Mouse (Mus musculus): ENCODE data around the gene Phf11c.
"Not testable (repeated sequence)": the region's sequence is repeated elsewhere in the genome, so short reads cannot be mapped to it uniquely, and the experiment has no call there.

The Phf11c gene

DNA sequence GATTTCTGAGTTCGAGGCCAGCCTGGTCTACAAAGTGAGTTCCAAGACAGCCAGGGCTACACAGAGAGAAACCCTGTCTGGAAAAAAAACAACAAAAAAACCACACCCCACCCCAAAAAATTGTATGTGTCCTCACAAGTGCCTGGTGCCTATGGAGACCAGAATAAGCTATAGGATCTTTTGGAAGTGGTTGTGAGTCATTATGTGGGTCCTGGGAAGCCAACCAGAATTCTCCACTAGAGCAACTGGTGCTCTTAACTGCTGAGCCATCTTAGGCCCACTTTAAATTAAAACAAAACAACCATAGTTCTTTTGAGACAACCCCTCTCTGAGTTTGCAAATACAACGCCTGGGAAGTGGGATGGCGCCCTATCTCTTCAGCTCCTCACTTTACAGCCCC, at the start of gene Phf11c:
TSS of gene Phf11c (minus strand) at position 101 of the 400 bp plus-strand sequence.
- no peak for DNase-seq

DNA sequence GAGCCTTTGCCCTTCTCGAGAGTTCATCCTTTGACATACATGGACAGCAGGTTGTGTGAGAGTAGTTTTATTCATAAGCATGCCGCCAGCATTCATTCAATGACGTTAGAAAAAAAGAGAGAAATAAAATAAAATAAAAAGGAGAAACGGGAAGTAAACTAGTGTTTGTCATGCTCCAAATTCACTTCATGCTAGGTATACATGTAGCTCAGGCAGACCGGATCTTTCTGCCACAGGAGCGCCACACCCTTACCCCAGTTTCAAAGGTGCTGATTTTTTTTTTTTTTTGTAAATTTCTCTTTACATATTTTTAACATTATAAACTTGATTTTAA, 46.3 kb upstream of the Phf11c start:
- DNase-seq = no peak

DNA sequence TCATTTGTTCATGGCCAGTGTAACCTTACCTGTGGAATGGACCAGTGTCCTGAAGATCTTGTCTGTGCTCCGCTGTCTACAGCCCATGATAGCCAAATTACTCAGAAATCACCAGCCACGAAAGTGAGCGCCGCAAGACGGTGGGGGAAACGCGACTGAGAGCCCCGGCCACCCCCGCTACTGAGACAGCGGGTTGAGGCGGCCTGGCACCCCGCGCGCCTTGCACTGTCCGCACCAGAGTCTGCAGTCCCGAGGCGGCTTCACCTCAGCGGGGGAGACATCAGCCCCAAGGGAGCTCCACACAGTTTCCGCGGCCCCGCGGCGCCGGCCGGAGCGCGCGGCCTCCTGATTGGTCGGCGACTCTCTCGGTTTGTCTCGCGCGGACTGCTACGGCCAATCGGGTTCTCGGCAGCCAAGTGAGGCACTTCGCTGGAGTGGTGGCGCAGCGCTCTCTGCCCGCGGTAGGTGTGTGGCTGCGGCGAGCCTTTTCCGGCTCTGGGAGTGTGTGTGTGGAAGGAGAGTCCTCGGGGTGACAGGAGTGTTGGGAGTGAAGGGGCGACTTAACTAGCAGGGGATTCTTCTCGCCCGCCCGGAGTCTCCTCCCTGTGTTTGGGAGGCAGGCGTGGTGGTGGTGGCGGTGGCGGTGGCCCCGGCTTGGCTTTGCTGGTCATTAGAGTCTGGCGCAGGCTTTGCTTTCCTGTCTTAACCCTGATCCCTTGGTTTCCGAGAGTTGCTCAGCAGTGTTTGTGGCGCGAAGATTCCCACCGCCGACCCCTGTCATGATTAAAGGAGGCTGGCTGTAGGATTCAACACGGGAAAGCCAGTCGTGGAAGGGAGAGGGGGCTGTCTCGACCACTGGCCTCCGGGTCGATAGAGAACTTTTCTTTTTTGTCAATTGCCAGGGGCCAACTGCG, 45.6 kb upstream of the Phf11c start, which contains the start of the genes Setdb2 and Cab39l:
TSS of gene Setdb2 (minus strand) at position 327 of the 914 bp plus-strand sequence.
TSS of gene Cab39l (plus strand) at position 415 of the 914 bp plus-strand sequence.
- DNase-seq = peak; percentile 95 to 96

DNA sequence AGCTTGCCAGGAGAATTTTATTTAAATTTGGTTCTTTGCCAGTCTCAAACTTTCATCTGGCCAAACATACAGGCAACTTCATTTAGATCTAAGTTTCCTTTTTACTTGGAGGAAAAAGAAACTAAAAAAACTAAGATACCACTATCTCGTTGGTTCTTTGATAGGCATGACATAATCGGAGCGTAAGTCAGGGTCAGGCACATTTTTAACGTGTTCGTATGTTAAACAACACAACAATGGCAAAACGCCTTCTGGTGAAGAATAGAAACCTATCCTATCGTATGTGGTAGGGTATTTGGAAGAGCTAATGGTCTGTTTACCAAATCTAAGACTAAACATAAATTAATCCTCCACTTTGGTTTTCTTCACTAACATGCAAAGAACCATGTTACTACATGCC, 44.9 kb upstream of the Phf11c start:
- DNase-seq = no peak

DNA sequence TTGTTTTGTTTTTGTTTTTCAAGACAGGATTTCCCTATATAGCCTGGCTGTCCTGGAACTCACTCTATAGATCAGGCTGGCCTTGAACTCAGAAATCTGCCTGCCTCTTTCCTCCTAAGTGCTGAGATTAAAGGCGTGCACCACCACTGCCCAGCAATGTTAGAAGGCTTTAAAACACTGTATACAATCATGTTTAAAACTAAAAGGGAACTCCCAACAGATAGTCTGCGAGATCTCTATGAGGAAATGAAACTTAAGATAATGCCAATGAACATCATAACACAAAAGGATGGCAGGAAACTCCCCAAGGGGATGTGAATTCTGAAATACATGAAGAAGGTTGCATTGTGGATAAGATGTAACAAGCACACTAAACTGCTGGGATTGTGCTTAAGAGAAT, 43.3 kb upstream of the Phf11c start:
- DNase-seq = no peak

DNA sequence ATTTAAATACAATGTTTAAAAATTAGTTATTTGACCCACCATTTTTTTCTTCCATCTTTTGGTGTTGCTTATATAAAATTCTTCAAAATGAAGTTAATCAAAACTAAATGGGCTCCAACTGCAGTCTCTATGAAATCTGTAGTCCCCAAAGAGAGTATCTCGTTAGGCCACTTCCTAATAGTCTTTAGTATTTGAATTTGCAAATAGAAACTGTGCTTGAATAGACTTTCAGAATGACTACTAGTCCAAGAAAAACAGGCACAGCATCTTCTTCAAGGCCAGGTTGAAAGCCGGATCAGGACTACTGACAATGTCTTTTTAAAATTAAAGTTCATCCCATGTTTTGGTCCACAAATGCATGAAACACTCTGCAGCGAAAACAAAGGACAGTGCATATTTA, 42.2 kb upstream of the Phf11c start:
- DNase-seq = no peak

DNA sequence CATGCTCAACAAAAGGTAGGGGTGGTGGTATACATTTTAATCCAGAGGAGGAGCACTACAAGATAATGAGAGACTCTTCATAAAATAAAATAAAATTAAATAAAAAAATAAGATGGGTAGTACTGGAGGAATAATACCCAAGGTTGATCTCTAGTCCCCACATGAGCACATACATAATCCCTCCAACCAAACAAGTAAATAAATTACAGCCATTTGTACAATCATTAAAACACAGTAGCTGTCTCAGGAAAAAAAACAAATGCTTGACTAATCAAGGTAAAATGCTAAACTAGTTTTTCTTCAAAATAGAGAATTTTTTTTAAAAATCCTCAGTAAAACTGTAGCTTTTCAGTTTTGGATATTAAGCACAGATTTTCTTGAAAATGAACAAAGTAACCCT, 40.0 kb upstream of the Phf11c start:
- DNase-seq = no peak

DNA sequence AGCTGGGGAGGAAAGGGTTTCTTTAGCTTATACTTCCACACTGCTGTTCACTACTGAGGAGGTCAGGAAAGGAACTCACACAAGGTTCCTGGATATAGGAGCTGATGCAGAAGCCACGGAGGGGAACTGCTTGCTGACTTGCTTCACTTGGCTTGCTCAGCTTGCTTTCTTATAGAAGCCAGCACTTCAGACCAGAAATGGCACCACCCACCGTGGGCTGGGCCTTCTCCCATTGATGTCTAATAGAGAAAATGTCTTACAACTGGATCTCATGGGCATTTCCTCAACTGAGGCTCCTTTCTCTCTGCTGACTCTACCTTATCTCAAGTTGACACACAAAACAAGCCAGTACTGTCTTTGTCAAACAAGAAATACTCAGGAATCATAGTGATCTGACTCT, 38.7 kb upstream of the Phf11c start:
- no peak for DNase-seq

DNA sequence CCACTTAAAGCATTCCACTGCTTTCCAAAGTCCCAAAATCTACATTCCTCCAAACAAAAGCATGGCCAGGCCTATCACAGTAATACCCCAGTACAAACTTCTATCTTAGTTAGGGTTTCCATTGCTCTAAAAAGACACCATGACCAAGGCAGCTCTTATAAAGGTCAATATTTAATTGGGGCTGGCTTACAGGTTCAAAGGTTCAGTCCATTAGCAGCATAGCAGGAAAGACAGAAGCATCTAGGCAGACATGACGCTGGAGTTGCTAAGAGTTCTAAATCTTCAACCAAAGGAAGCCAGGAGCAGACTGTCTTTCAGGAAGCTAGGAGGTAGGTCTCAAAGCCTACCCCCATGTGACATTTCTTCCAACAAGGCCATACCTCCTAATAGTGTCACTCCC, 35.4 kb upstream of the Phf11c start:
- no peak for DNase-seq

DNA sequence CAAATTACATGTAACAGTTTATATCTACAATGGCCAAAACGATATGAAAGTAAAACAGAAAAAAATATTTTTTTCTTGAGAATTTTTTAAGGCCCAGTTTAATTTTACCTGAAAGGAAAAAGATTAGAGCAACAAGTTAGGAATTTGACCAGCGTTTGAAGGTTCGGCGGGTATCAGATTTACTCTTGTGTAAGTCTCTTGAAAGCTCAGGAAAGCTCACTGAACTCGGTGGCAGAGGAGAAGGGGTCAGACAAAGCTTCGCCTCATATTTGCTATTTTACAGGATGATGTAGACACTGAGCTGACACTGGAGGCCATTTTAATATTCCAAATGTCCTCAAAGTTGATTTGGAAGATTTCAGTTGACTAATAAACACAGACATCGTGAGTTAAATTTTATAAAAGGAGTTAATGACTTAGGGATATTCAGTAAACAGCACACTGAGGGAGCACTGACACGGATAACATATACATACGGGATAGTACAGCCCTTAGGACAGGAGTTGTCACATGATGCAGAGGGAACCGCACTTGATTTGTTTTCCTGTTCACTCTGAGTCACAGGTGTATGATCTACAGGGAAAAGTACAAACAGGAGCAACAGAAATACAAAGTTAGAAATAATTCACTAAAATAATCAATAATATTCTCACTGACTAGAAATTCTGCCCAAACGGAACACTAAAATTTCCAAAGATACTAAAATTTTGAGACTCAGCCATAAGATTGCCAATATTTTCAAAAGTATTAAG, 27.9 kb upstream of the Phf11c start:
- no peak for DNase-seq

DNA sequence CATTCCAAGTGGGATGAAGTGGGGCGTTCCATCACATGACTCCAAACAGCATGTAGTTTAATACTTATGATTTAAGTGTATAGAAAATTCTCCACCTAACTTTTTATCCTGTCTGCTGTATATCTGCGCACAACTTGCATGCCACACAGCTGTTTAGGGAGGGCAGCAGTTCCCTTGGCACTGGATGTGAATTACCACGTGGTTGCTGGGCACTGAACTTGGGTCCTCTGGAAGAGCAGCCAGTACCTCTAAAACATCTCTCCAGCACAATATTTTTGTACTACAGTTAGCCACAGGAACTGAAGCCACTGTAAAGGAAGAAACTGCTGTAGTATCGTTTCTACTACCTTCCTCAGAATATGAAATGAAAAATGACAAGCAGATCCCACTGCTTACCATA, 23.0 kb upstream of the Phf11c start:
- DNase-seq = no peak

DNA sequence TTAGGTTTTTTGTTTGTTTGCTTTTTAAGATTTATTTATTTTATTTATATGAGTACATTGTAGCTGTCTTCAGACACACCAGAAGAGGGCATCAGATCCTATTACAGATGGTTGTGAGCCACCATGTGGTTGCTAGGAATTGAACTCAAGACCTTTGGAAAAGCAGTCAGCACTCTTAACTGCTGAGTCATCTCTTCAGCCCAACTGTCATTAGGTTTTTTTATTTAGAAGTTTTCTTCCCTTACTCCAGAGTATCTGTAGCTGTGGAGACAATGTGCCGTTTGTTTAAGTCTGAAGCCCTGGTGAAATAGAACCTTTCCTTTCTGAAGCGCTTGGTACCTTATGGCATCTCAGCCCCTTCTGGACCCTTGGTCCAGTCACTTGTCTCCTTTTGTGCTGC, 19.8 kb upstream of the Phf11c start:
- DNase-seq = not testable (repeated sequence)

DNA sequence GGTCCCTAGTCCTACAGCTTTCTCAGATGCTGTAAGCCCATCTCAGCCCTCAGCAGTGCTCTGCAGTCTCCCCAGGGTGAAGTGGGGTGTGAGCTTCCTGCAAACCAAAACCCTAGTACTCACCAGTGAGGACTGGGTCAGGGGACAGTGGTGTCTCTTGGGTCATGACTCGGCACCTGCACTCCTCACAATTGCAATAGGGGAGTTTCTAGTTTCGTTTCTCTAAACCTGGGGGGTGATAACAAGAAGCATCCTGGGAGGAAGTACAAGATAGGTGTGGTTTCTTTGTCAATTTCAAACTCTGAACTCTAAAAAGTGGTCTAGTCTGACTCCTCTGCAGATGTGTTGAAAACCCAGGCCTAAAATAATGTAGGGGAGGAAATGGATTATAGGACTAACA, 1.8 kb upstream of the Phf11c start:
- DNase-seq = peak; percentile 9 to 20

DNA sequence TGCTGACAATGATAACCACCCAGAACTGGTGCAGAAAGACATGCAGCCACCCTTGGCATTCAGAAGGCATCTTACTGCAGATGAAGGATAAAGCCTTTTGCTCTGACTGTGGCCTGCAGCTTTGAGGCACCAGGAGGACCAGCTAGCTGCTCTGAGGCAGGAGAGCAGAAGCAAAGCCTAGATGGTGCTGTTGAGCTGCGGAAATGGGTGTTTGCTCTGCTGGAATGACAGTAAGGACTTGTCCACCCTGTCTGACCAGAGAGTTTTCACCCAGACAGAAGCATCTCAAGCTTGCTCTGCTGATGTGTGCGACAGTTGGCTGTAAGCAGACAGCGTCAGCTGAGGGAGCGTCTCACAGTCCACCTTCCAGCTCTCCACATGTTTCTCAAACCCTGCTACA, 5.0 kb downstream of the Phf11c start:
- DNase-seq = not testable (repeated sequence)

DNA sequence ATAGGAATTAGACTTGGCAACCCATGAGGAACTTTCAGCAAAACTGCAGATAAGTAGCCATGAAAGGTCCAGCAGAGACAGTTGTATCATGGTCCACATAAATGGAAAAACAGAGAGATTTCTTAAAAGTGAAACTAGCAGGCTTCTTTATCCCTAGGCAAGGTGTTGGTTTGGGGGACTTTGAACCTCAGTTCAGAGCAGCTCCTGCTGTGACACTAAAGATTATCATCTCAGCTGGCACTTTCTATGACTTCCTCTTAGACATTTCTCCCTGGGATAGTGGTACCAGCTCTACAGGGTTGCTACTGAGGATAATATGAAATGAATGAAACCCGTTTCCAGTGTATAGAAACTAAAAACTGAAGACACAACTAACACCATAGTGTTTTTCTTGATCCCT, 5.6 kb downstream of the Phf11c start:
- DNase-seq = no peak

DNA sequence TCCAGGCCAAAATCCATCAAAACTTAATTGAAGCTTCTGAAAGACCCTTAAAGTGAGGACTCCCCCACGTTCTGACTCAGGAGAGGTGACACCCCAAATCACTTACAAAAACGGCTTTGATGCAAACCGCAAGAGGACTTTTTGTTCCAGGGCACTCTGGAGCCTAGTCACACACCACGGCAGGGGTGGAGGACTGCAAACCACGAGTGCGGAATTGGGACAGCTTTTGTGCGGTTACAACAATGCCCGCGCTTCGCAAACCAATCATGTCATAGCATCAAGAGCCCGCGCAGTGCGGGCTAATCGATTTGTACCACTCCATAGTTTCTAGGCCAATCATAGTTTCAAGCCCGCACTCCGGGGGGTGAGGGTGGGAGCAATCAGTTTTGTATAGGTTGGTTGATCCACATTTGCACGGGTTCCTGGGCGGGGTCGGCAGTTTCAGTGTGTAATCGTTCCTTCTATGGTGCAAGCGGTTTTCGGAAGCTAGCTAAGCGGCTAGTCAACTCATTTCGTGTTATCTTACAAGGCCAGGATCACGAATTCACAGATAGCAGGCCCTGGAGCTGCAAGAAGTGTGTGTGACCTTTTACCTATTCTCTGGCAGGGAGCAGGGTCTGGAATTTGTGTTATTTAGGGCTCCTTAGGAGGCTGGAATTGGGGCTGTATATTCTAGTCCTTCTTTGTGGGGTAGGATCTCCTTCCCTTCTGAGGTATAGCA, 24.7 kb downstream of the Phf11c start:
- DNase-seq = no peak

DNA sequence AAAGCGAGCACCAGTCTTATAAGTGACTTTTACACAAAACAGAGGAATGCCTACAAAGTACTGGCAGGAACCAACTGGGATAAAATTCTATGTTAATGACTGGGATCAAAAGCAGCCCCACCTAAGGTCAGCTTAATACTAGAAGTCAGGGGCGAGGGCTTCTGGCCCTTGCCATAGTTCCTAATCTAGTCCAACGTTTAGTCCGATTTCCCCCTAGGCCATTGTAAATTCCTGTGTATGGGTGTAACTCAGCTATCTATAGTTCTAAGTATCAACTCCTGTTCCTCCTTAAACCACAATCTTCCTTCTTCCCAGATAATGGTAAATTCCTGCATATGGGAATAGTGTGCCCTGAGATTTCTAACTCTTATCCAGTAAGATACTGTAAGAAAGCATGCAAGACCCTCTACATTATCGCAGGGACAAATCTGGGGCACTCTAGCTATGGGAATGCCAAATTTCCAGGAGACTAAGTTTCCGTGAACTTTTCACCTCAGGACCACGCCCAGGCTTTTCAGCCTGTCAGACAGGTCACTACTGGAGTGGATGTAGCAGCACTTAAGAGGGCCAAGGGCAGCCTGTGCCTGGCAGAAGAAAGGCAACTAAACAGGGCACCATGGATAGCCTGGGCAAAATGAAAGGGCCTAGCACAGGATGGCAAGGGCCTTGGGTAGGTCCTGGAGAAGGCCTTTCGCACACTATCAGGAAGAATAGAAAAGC, 28.6 kb downstream of the Phf11c start:
- DNase-seq = no peak

DNA sequence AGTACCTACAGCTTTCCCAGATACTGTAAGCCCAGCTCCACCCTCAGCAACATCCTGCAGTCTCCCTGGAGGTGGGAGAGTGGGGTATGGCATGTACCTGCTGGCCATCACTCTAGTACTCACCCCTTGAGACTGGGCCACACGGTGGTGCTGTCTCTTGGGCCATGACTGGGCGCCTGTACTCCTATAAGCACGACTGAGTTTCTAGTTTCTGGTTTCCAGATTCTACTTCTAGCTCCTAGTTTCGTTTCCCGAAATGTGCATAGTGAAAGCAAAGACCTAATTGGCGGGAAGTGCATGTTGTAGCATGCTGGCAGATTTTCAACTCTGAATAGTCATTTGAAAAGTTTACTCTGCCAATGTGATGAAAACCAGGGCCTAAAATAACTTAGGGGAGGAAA, 29.9 kb downstream of the Phf11c start, which contains the start of gene Phf11d:
TSS of gene Phf11d (minus strand) at position 227 of the 401 bp plus-strand sequence.
- no peak for DNase-seq

DNA sequence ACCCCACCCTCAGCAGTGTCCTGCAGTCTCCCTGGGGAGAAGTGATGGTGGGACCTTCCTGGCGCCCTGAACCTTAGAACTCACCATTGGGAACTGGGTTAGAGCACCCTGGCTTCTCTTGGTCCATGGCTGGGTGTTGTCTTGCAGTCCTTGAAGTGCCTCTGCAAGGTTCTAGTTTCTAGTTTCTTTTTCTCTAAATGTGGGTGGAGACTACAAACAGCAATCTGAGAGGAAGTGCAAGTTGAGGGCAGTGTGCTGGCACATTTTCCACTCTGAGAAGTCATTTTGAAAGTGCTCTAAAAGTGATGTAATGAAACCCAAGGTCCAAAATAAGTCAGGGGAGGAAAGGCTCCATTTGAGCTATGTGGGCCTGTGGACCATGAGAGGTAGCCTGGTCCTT, 54.0 kb downstream of the Phf11c start, which contains the start of gene Phf11b:
TSS of gene Phf11b (minus strand) at position 163 of the 400 bp plus-strand sequence.
- DNase-seq = peak in 1 of 2 experiments; percentile 6

DNA sequence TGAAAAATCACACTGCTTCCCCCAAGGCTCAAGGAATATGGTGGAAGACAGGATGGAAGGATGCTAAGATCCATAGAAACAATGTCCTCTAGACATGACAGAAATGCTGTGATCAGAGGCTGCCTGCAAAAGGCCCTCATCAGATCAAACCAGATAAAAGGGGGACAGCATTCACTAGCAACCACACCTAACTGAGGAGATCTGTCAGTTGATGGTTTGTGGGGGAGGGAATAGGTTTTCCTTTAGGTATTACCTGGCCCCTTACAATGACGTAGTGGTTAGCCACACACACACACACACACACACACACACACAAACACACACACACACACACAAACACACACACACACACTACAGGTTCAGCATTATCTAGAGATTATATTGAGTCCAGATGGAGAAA, 55.6 kb downstream of the Phf11c start:
- DNase-seq = no peak

DNA sequence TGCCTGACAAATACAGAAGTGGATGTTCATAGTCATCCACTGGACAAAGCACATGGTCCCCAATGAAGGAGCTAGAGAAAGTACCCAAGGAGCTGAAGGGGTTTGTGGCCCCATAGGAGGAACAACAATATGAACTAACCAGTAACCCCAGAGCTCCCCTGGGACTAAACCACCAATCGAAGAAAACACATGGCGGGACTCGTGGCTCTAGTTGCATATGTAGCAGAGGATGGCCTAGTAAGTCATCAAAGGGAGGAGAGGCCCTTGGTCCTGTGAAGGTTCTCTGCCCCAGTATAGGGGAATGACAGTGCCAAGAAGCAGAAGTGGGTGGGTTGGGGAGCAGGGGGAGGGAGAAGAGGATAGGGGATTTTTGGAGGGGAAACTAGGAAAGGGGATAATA, 59.1 kb downstream of the Phf11c start:
- DNase-seq = not testable (repeated sequence)
